Mouse (Mus musculus) G1E (cell line): Measurements from ENCODE around the gene Arhgap40. TPM values are rescaled to one million over a fixed set of nuclear protein-coding genes. Genes with fewer than 3 reads are reported as not detected.

Source experiments
- ATAC-seq: 2 replicates; pipeline ENCODE4 v1.8.0; 2016; ENCODE audit warnings: mild to moderate bottlenecking; ENCODE audit not compliant: insufficient number of reproducible peaks, poor library complexity, low FRiP score, severe bottlenecking; ENCODE audit errors: extremely low read depth
- DNase-seq: peaks from one replicate; pipeline ENCODE4 v3.0.0; 2012; ENCODE audit warnings: low spot score
- H3K27me3 ChIP-seq: 2 replicates; pipeline ENCODE4 v1.6.1; 2012; ENCODE audit warnings: mild to moderate bottlenecking, low read length, inconsistent platforms; ENCODE audit not compliant: insufficient read depth
- H3K36me3 ChIP-seq: replicated peaks from 2 replicates; pipeline ENCODE3; 2012; ENCODE audit warnings: mild to moderate bottlenecking, inconsistent platforms
- H3K4me1 ChIP-seq: 2 replicates; pipeline ENCODE4 v1.6.1; 2012; ENCODE audit warnings: low read depth, low read length, inconsistent platforms, mixed read lengths; ENCODE audit not compliant: insufficient read depth
- H3K4me3 ChIP-seq: 2 replicates; pipeline ENCODE4 v1.5.1; 2012; ENCODE audit warnings: low read depth, mild to moderate bottlenecking, inconsistent platforms, low read length, moderate library complexity, mixed read lengths
- H3K9me3 ChIP-seq: replicated peaks from 2 replicates; pipeline ENCODE4 v1.6.1; 2012; ENCODE audit warnings: inconsistent platforms
- CTCF ChIP-seq: IDR thresholded peaks from 2 replicates; pipeline ENCODE4 v1.5.1; 2012; ENCODE audit warnings: low read depth, low read length, inconsistent platforms, mixed read lengths
- GATA1 ChIP-seq: IDR thresholded peaks from 2 replicates; pipeline ENCODE4 v1.6.1; 2012; ENCODE audit warnings: borderline replicate concordance, low read length, inconsistent platforms, mixed read lengths
- GATA2 ChIP-seq: IDR thresholded peaks from 2 replicates; pipeline ENCODE4 v1.6.1; 2012; ENCODE audit warnings: low read depth, low read length, inconsistent platforms, borderline replicate concordance
- POLR2AphosphoS5 ChIP-seq: IDR thresholded peaks from 2 replicates; pipeline ENCODE4 v1.6.1; 2012; ENCODE audit warnings: low read depth, low read length, inconsistent platforms; ENCODE audit not compliant: insufficient replicate concordance
- TAL1 ChIP-seq: conservative IDR thresholded peaks from 2 replicates; pipeline ENCODE4 v1.6.1; 2012; ENCODE audit warnings: low read depth, low read length, inconsistent platforms, mixed read lengths
- polyA plus RNA-seq: library from polyadenylated mRNA; stranded (reverse); fragments of >175 nt; gene quantifications from 2 replicates; pipeline ENCODE4 v1.2.3, GENCODE M21; 2012
- total RNA-seq, 2 experiments: library from RNA; stranded (forward) in 1 of 2; stranded (reverse) in 1 of 2; fragments of 200-1000 nt in 1 of 2; fragments of >200 nt in 1 of 2; fragmentation: Nextera tagmentation in 1 of 2; gene quantifications; 2 replicates each; pipeline ENCODE4 v1.2.3; 2014 to 2017

The Arhgap40 gene
- total and polyA plus RNA-seq, 3 experiments: not detected

DNA sequence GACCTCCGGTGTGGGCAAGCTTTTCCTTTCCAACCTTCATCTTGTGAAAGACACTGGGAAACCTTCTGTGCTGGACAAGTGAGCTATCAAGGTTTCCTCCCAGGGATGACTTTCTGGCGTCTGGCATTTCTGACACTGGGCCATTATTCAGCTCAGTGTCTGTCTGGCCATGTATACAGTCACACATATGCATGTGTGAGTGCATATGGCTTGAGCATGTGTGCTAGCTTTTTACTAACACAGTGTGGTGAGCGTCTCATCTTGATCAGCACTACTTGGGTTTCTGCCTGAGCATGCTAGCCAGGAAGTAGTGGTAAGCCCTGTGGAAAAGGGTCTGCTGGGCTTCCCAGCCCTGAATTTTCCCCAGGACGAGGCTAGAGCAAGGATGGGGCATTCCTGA, 28.7 kb downstream of the Arhgap40 start:
- Histone ChIP-seq H3K9me3 (no peaks in the 10 kb centered on the region), H3K27me3 (peaks cover 10% of the 10 kb centered on the region; the same call in 1 of the 2 replicates), H3K36me3 (no peaks in the 10 kb centered on the region), H3K4me1 (peaks cover under 1% of the 10 kb centered on the region; the same call in 1 of the 2 replicates), H3K4me3 (no peak overlapping the region)
- TF ChIP-seq CTCF (no peak), POLR2AphosphoS5 (no peak), GATA1 (no peak), GATA2 (no peak), TAL1 (no peak)
- DNase-seq: no peak
- no peak for ATAC-seq

DNA sequence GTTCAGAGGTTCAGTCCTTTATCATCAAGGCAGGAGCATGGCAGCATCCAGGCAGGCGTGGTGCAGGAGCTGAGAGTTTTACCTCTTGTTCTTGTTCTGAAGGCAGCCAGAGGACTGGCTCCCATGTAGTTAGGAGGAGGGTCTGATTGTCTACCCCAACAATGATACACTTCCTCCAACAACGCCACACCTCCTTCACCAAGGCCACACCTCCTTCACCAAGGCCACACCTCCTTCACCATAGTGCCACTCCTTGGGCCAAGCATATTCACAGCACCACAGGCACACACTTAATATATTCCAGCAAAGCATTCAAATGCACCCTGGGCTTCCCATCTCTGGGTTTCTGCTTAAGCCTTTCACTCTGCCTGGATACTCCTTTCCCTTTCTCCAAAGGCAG, 32.7 kb downstream of the Arhgap40 start:
- H3K9me3 ChIP-seq: no peaks in the 10 kb centered on the region
- DNase-seq (no peak), ATAC-seq (no peak)
- peaks cover 9% of the 10 kb centered on the region for H3K4me1 ChIP-seq
- no peak overlapping the region for H3K4me3 ChIP-seq
- H3K36me3 ChIP-seq: no peaks in the 10 kb centered on the region
- no peak for TF ChIP-seq TAL1
- TF ChIP-seq POLR2AphosphoS5: no peak
- peaks cover 27% of the 10 kb centered on the region for H3K27me3 ChIP-seq

DNA sequence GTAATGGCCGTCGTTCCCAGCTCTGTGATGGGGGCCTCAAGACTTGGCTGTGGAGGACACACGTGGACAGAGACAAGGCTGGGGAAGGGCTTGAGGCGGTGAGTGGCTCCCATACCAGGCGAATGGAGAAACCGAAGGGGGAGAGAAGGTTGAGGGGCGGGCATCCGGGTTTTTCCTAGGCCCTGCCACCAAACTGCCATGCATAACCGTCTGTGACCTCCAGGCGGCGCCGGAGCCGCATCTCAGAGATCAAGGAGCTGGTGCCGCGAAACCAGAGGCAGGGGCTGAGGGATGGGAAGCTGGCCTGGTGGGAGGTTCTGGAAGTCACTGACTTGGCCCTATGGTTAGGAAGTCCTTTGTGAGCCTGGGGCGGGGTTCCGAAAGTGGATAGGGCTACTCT, 34.2 kb downstream of the Arhgap40 start:
- Histone ChIP-seq H3K9me3 (no peaks in the 10 kb centered on the region), H3K4me3 (no peak overlapping the region), H3K36me3 (no peaks in the 10 kb centered on the region), H3K27me3 (peaks cover 35% of the 10 kb centered on the region), H3K4me1 (peaks cover 17% of the 10 kb centered on the region)
- ATAC-seq (peak; percentile 58; the same call in 1 of the 2 replicates), DNase-seq (peak; percentile 64)
- TF ChIP-seq TAL1: no peak
- no peak for TF ChIP-seq GATA2
- no peak for TF ChIP-seq POLR2AphosphoS5
- no peak for TF ChIP-seq GATA1
- peak; percentile 72 for TF ChIP-seq CTCF

DNA sequence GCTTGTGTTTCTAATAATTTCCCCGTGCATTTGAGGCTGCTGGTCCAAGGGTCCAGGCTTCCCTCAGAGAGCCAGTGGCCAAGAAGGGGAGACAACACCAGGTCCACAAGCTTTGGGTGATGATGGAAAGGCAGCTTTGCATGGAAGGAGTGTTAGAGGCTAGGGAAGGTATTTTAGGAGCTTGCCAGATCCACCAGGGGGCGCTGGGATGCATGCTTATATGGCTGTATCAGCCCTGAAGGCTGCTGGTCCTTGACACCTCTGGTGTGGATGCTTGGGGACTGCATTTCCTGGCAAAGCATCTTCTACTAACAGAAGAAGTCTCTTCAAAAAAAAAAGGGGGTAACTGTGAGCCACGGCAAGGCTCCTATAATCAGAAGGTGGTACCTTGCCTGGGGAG, 37.5 kb downstream of the Arhgap40 start:
- Histone ChIP-seq H3K27me3 (peaks cover 52% of the 10 kb centered on the region), H3K36me3 (no peaks in the 10 kb centered on the region), H3K4me1 (peaks cover 17% of the 10 kb centered on the region), H3K4me3 (no peak overlapping the region), H3K9me3 (no peaks in the 10 kb centered on the region)
- DNase-seq: peak; percentile 69
- peak; percentile 68 for ATAC-seq
- TF ChIP-seq GATA1 (no peak), TAL1 (no peak), CTCF (peak; percentile 79), POLR2AphosphoS5 (no peak), GATA2 (no peak)

DNA sequence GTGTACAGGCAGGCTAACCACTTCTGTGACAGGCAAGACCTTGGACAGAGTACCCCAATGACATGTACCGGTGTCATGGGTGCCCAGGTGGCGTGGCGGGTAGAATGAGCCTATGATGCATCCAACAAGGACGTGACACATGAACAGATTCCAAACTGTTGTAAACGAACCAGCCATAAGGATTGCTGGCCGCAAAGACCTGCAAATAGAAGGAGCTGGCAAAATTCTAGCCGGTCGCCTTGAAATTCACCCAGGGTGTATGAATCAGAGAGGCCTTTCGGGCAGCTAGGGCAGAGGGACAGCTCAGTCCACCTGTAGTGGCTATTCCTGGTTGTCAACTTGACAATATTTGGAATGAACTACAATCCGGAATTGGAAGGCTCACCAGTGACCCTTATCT, 41.8 kb downstream of the Arhgap40 start:
- no peaks in the 10 kb centered on the region for H3K36me3 ChIP-seq
- TF ChIP-seq GATA2 (no peak), POLR2AphosphoS5 (no peak), GATA1 (no peak), CTCF (no peak), TAL1 (no peak)
- DNase-seq: no peak
- H3K4me3 ChIP-seq: no peak overlapping the region; the same call in 1 of the 2 replicates
- peaks cover 17% of the 10 kb centered on the region for H3K4me1 ChIP-seq
- H3K9me3 ChIP-seq: peaks cover 5% of the 10 kb centered on the region
- H3K27me3 ChIP-seq: peaks cover 51% of the 10 kb centered on the region
- ATAC-seq: no peak

DNA sequence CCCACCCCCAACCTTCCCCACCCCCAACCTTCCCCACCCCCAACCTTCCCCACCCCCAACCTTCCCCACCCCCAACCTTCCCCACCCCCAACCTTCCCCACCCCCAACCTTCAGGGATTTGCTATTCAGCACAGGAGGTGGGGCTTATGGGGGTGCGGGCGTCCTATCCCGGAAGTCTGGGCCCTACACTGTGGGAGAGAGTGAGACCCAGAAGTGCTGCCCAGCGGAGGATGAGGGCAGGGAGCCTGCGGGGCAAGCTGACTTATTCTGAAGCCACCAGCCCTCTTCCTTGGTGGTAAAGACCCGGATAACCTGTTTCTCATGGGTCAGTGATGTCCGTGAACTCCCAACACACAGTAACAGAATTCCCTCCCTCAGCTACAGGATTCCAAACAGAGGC, 42.7 kb downstream of the Arhgap40 start:
- DNase-seq (no peak), ATAC-seq (no peak)
- no peak overlapping the region for H3K4me3 ChIP-seq
- H3K36me3 ChIP-seq: no peaks in the 10 kb centered on the region
- peaks cover 17% of the 10 kb centered on the region for H3K4me1 ChIP-seq
- peaks cover 8% of the 10 kb centered on the region for H3K9me3 ChIP-seq
- no peak for TF ChIP-seq POLR2AphosphoS5
- no peak for TF ChIP-seq CTCF
- no peak for TF ChIP-seq TAL1
- no peak for TF ChIP-seq GATA1
- TF ChIP-seq GATA2: no peak
- H3K27me3 ChIP-seq: peaks cover 48% of the 10 kb centered on the region

DNA sequence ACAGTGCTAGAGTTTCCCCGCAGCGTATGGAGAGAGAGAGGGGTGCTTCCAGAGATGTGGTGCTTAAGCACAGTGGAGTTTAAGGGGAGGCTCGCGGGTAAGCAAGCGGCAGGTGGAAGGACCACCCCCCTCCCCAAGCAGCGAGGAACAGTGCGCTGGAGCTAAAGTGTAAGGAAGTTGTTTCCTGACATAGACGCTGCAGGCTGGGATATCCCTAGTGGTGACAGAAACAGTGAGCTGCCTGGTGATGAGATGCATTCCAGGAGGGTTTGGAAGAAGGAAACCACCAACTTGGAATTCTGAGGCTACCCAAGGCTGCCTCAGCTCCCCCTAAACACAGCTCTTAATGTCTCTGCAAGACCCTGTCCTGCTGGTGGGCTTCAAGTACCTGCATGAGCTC, 43.2 kb downstream of the Arhgap40 start:
- no peak for DNase-seq
- TF ChIP-seq TAL1 (no peak), POLR2AphosphoS5 (no peak), GATA2 (no peak), GATA1 (no peak), CTCF (no peak)
- peaks cover 8% of the 10 kb centered on the region for H3K9me3 ChIP-seq
- H3K4me3 ChIP-seq: no peak overlapping the region
- H3K4me1 ChIP-seq: peaks cover 17% of the 10 kb centered on the region
- H3K27me3 ChIP-seq: peaks cover 49% of the 10 kb centered on the region
- no peak for ATAC-seq
- no peaks in the 10 kb centered on the region for H3K36me3 ChIP-seq
